In genomic region chr2:38394977-38395868, GRCm38 (mm10) we compare ENCODE assay signal across 13 mouse cellular contexts. TPM values are rescaled to one million over a fixed set of nuclear protein-coding genes. Genes with fewer than 3 reads are reported as not detected.
A peak's percentile ranks its signal among the peaks of the same experiment; 100 is the strongest.
DNase-seq lines count a peak whose midpoint lies in the region; ATAC-seq and TF ChIP-seq lines count a peak whose summit lies in the region.
"Had no signal": no experiment of that assay in that cellular context is flagged by ENCODE, and none has a peak within 500 bp of the region (broad histone marks: within the 10 kb centered on the region; RNA-seq: fewer than 3 reads in every experiment).

No protein-coding gene starts in this region.

- WGBS in hindbrain, embryonic 11.5 days: 70% methylated on average over 17 of the region's 17 CpGs
- WGBS in hindbrain, embryonic 10.5 days: 75% methylated on average over 17 of the region's 17 CpGs
- WGBS in hindbrain, postnatal 0 days: 41% methylated on average over 17 of the region's 17 CpGs
- WGBS in neural tube, embryonic 15.5 days: 54% methylated on average over 17 of the region's 17 CpGs

- no peaks in the 10 kb centered on the region for H3K27me3 ChIP-seq in hindbrain, embryonic 11.5 days (ENCODE audit: control insufficient read depth, insufficient read depth, low read length)
- no peaks in the 10 kb centered on the region for H3K27me3 ChIP-seq in hindbrain, embryonic 10.5 days (ENCODE audit: insufficient read depth, poor library complexity, severe bottlenecking)
- no peaks in the 10 kb centered on the region for H3K27me3 ChIP-seq in hindbrain, postnatal 0 days (ENCODE audit: insufficient read depth, low read length)
- H3K27me3 ChIP-seq in neural tube, embryonic 15.5 days (replicated peaks): no peaks in the 10 kb centered on the region
- H3K27me3 ChIP-seq: limb, embryonic 12.5 days had no signal

- H3K9me3 ChIP-seq in hindbrain, embryonic 11.5 days (ENCODE audit: control insufficient read depth, low read length): no peaks in the 10 kb centered on the region
- no peaks in the 10 kb centered on the region for H3K9me3 ChIP-seq in hindbrain, embryonic 10.5 days
- H3K9me3 ChIP-seq in hindbrain, postnatal 0 days (ENCODE audit: low read length): no peaks in the 10 kb centered on the region
- H3K9me3 ChIP-seq in neural tube, embryonic 15.5 days (replicated peaks): no peaks in the 10 kb centered on the region
- H3K9me3 ChIP-seq: limb, embryonic 12.5 days had no signal

- ATAC-seq in hindbrain, embryonic 11.5 days (ENCODE audit: low FRiP score): peak; percentile 54; the same call in 1 of the 2 replicates
- peak; percentile 75 for ATAC-seq in hindbrain, postnatal 0 days
- peak; percentile 31; the same call in 1 of the 2 replicates for ATAC-seq in neural tube, embryonic 15.5 days (ENCODE audit: low FRiP score)

- no peak for DNase-seq in hindbrain, embryonic 11.5 days (ENCODE audit: low spot score)
- no peak for DNase-seq in hindbrain, embryonic 10.5 days (ENCODE audit: low spot score)
- peak; percentile 92 for DNase-seq in brain, embryonic 14.5 days (ENCODE audit: low read depth)
- peak; percentile 75 for DNase-seq in hindbrain, postnatal 0 days (ENCODE audit: low spot score)
- no peak for DNase-seq in yolk sac, embryonic 10.5 days (ENCODE audit: low spot score)
- no peak for DNase-seq in cerebellum, postnatal 25 days
- DNase-seq in natural killer cell, adult 2 months (ENCODE audit: low spot score in 2 of 2): no peak
- DNase-seq: thymus, postnatal 14 days had no signal

- no peak for TF ChIP-seq POLR2A in brain, embryonic 14.5 days (IDR thresholded peaks at IDR 0.05; ENCODE audit: borderline replicate concordance, extremely low read depth, insufficient read depth, insufficient read length, poor library complexity, severe bottlenecking)

- TF ChIP-seq CTCF in brain, embryonic 14.5 days (IDR thresholded peaks at IDR 0.05; ENCODE audit: borderline replicate concordance, extremely low read depth, insufficient read depth, insufficient read length): no peak
- TF ChIP-seq CTCF in hindbrain, postnatal 0 days (IDR thresholded peaks at IDR 0.05; ENCODE audit: low read depth): no peak

- H3K27ac ChIP-seq in hindbrain, embryonic 11.5 days (ENCODE audit: low read depth, low read length): no peak overlapping the region
- no peak overlapping the region for H3K27ac ChIP-seq in hindbrain, embryonic 10.5 days
- H3K27ac ChIP-seq in hindbrain, postnatal 0 days: no peak overlapping the region
- no peak overlapping the region for H3K27ac ChIP-seq in neural tube, embryonic 15.5 days (replicated peaks)
- H3K27ac ChIP-seq: limb, embryonic 12.5 days had no signal

- no peak overlapping the region for H3K9ac ChIP-seq in hindbrain, embryonic 11.5 days (ENCODE audit: low read depth, low read length)
- H3K9ac ChIP-seq in hindbrain, postnatal 0 days (replicated peaks; ENCODE audit: low read length): no peak overlapping the region
- no peak overlapping the region for H3K9ac ChIP-seq in neural tube, embryonic 15.5 days (replicated peaks)
- H3K9ac ChIP-seq: limb, embryonic 12.5 days had no signal

- no peak overlapping the region for H3K4me3 ChIP-seq in hindbrain, embryonic 11.5 days (ENCODE audit: low read depth, low read length)
- no peak overlapping the region for H3K4me3 ChIP-seq in hindbrain, embryonic 10.5 days
- H3K4me3 ChIP-seq in hindbrain, postnatal 0 days (ENCODE audit: low read length): no peak overlapping the region
- no peak overlapping the region for H3K4me3 ChIP-seq in neural tube, embryonic 15.5 days (replicated peaks)
- H3K4me3 ChIP-seq: erythroblast, embryonic 14.5 days; limb, embryonic 12.5 days had no signal

- H3K4me1 ChIP-seq in hindbrain, embryonic 11.5 days (replicated peaks; ENCODE audit: control insufficient read depth, insufficient read depth, low read length): no peaks in the 10 kb centered on the region
- 0 out of 2 replicates have a peak, but pooled peaks cover 5% of the 10 kb centered on the region for H3K4me1 ChIP-seq in hindbrain, embryonic 10.5 days (replicated peaks)
- no peaks in the 10 kb centered on the region for H3K4me1 ChIP-seq in hindbrain, postnatal 0 days (ENCODE audit: insufficient read depth, low read length)
- H3K4me1 ChIP-seq in neural tube, embryonic 15.5 days: 0 out of 2 replicates have a peak, but pooled peaks cover 3% of the 10 kb centered on the region
- H3K4me1 ChIP-seq: limb, embryonic 12.5 days had no signal

- no peaks in the 10 kb centered on the region for H3K36me3 ChIP-seq in hindbrain, embryonic 11.5 days (ENCODE audit: control insufficient read depth, insufficient read depth, low read length)
- no peaks in the 10 kb centered on the region for H3K36me3 ChIP-seq in hindbrain, embryonic 10.5 days
- no peaks in the 10 kb centered on the region for H3K36me3 ChIP-seq in hindbrain, postnatal 0 days (ENCODE audit: insufficient read depth, low read length)
- no peaks in the 10 kb centered on the region for H3K36me3 ChIP-seq in neural tube, embryonic 15.5 days
- H3K36me3 ChIP-seq: limb, embryonic 12.5 days had no signal

- H3K4me2 ChIP-seq in hindbrain, embryonic 11.5 days (replicated peaks; ENCODE audit: low read depth, low read length): no peak overlapping the region
- H3K4me2 ChIP-seq in hindbrain, postnatal 0 days (ENCODE audit: low read depth, low read length): no peak overlapping the region
- no peak overlapping the region for H3K4me2 ChIP-seq in neural tube, embryonic 15.5 days
- H3K4me2 ChIP-seq: limb, embryonic 12.5 days had no signal

RNA-seq across cellular contexts. Expression of gene Lhx2, which starts 56.1 kb away (rescaled TPM):
- 21.9 and 24.4 TPM in 2 replicates for polyA plus RNA-seq in hindbrain, embryonic 11.5 days (2014; fragmentation: Nextera tagmentation; extraction: Ambion mirVana)
- 17.4 and 26.4 TPM in 2 replicates for polyA plus RNA-seq in hindbrain, embryonic 10.5 days (2016; fragmentation: Nextera tagmentation; extraction: Ambion mirVana)
- 160 and 273 TPM in 2 replicates for polyA plus RNA-seq in brain, embryonic 14.5 days (2012; rRNA removed)
- total RNA-seq in hindbrain, postnatal 0 days (2014; rRNA removed): 22.2 and 33.2 TPM in 2 replicates
- 4.6 and 7.3 TPM in 2 replicates for polyA plus RNA-seq in hindbrain, postnatal 0 days (2015; fragmentation: Nextera tagmentation; extraction: Ambion mirVana)
- polyA plus RNA-seq in neural tube, embryonic 15.5 days (2015; fragmentation: Nextera tagmentation; extraction: Ambion mirVana): 1.6 and 3.0 TPM in 2 replicates
- total RNA-seq: hematopoietic stem cell, adult 5-6 weeks; neutrophil, adult 5-6 weeks had no signal

Comparison
In these comparisons a context has a peak if more than half of its experiments do, and no peak if none do; other contexts are left out.
1. DNase-seq: peak in brain, embryonic 14.5 days (single experiment) and hindbrain, postnatal 0 days (single experiment); none in hindbrain, embryonic 11.5 days (single experiment), hindbrain, embryonic 10.5 days (single experiment), yolk sac, embryonic 10.5 days (single experiment), cerebellum, postnatal 25 days (0 of 2) and natural killer cell, adult 2 months (0 of 2).
2. Peak in every context shown above with its lines, with median percentiles within 50 percentile points of each other: ATAC-seq.